Comparison of ENCODE assay signal across 9 mouse cellular contexts in genomic region chr11:29245988-29246387, GRCm38 (mm10). TPM values are rescaled to one million over a fixed set of nuclear protein-coding genes. Genes with fewer than 3 reads are reported as not detected.
DNase-seq lines count a peak whose midpoint lies in the region; ATAC-seq lines count a peak whose summit lies in the region.
"Had no signal": no experiment of that assay in that cellular context is flagged by ENCODE, and none has a peak within 500 bp of the region (broad histone marks: within the 10 kb centered on the region; RNA-seq: fewer than 3 reads in every experiment).

No protein-coding gene starts in this region.

- peak overlapping the region; percentile 79; the same call in 1 of the 2 replicates for H3K9ac ChIP-seq in forebrain, embryonic 14.5 days (ENCODE audit: low read length)
- H3K9ac ChIP-seq in liver, embryonic 15.5 days, result no peak overlapping the region

- ATAC-seq in erythroblast, adult 5-6 weeks (replicated peaks; ENCODE audit: low FRiP score, poor library complexity, severe bottlenecking), result no peak
- no peak for ATAC-seq in forebrain, embryonic 14.5 days
- ATAC-seq in liver, embryonic 15.5 days (ENCODE audit: insufficient read depth), result no peak

- peak; percentile 39 for DNase-seq in 3T3-L1 (ENCODE audit: low read depth, low spot score)
- DNase-seq in forebrain, embryonic 14.5 days (ENCODE audit: low spot score), result no peak
- DNase-seq in layer of hippocampus, postnatal 25 days (ENCODE audit: extremely low spot score in 1 of 2, low spot score in 1 of 2), result no peak
- no peak for DNase-seq in gastrocnemius, postnatal 10 days
- no peak for DNase-seq in right cerebral cortex, postnatal 14 days
- DNase-seq: thymus, adult 2 months had no signal

- H3K27ac ChIP-seq in forebrain, embryonic 14.5 days (ENCODE audit: low read depth, low read length), result no peak overlapping the region
- no peak overlapping the region for H3K27ac ChIP-seq in liver, embryonic 15.5 days (replicated peaks)

- H3K4me1 ChIP-seq in erythroblast, embryonic 14.5 days (ENCODE audit: control insufficient read depth), result peaks cover 25% of the 10 kb centered on the region
- peaks cover 10% of the 10 kb centered on the region; the same call in 1 of the 2 replicates for H3K4me1 ChIP-seq in forebrain, embryonic 14.5 days (ENCODE audit: control insufficient read depth, insufficient read depth, low read length)
- peaks cover 8% of the 10 kb centered on the region for H3K4me1 ChIP-seq in liver, embryonic 15.5 days (replicated peaks)

- peaks cover 15% of the 10 kb centered on the region for H3K36me3 ChIP-seq in erythroblast, embryonic 14.5 days (ENCODE audit: control insufficient read depth)
- peaks cover 11% of the 10 kb centered on the region for H3K36me3 ChIP-seq in forebrain, embryonic 14.5 days (ENCODE audit: control insufficient read depth, insufficient read depth, low read length)
- H3K36me3 ChIP-seq in liver, embryonic 15.5 days (replicated peaks), result 0 out of 2 replicates have a peak, but pooled peaks cover 4% of the 10 kb centered on the region

- whole genome bisulfite sequencing in forebrain, embryonic 14.5 days, result 73% methylated on average over 4 of the region's 4 CpGs
- 57% methylated on average over 4 of the region's 4 CpGs for WGBS in liver, embryonic 15.5 days (ENCODE audit: insufficient replicate concordance)

- H3K4me3 ChIP-seq in erythroblast, embryonic 14.5 days (replicated peaks), result peak overlapping the region; percentile 72
- H3K4me3 ChIP-seq in forebrain, embryonic 14.5 days (ENCODE audit: low read depth, low read length), result peak overlapping the region; percentile 77
- H3K4me3 ChIP-seq in liver, embryonic 15.5 days (replicated peaks), result peak overlapping the region; percentile 81

- H3K27me3 ChIP-seq in erythroblast, embryonic 14.5 days (ENCODE audit: control insufficient read depth), result no peaks in the 10 kb centered on the region; the same call in 1 of the 2 replicates
- no peaks in the 10 kb centered on the region for H3K27me3 ChIP-seq in forebrain, embryonic 14.5 days (replicated peaks; ENCODE audit: control insufficient read depth, insufficient read depth, low read length)
- H3K27me3 ChIP-seq in liver, embryonic 15.5 days, result no peaks in the 10 kb centered on the region

- H3K9me3 ChIP-seq in erythroblast, embryonic 14.5 days (ENCODE audit: control insufficient read depth, low read length), result no peaks in the 10 kb centered on the region
- H3K9me3 ChIP-seq in forebrain, embryonic 14.5 days (replicated peaks; ENCODE audit: control insufficient read depth, low read length), result no peaks in the 10 kb centered on the region
- H3K9me3 ChIP-seq in liver, embryonic 15.5 days (replicated peaks), result no peaks in the 10 kb centered on the region

- H3K4me2 ChIP-seq in forebrain, embryonic 14.5 days (ENCODE audit: low read length), result peak overlapping the region; percentile 69
- H3K4me2 ChIP-seq in liver, embryonic 15.5 days, result peak overlapping the region; percentile 74

RNA-seq across cellular contexts. Expression of gene Cfap36, which starts 1.2 kb away (rescaled TPM):
- 2.4 and 3.4 TPM in 2 replicates for polyA plus RNA-seq in erythroblast, embryonic 14.5 days (2012)
- total RNA-seq in erythroblast, adult 5-6 weeks (2015; ENCODE audit: low replicate concordance), result 8.4 and 10.6 TPM in 2 replicates
- 10.4 and 13.8 TPM in 2 replicates for total RNA-seq in erythroblast, adult 5-6 weeks (2017; ENCODE audit: low replicate concordance)
- 88.5 and 98.3 TPM in 2 replicates for polyA plus RNA-seq in forebrain, embryonic 14.5 days (2014; fragmentation: Nextera tagmentation; extraction: Ambion mirVana)
- polyA plus RNA-seq in liver, embryonic 15.5 days (2015; fragmentation: Nextera tagmentation; extraction: Ambion mirVana), result 10.9 and 11.7 TPM in 2 replicates
- total RNA-seq in layer of hippocampus, postnatal 25 days (2021), result 100 to 1,000 TPM; 123 to 129 TPM
- 10 to 100 TPM; 13.9 to 16.6 TPM for total RNA-seq in gastrocnemius, postnatal 10 days (2021)

Comparison
In these comparisons a context has a peak if more than half of its experiments do, and no peak if none do; other contexts are left out.
1. RNA of gene Cfap36, which starts 1.2 kb away (total RNA-seq): 123 to 129 TPM in layer of hippocampus, postnatal 25 days; 13.9 to 16.6 TPM in gastrocnemius, postnatal 10 days and 8.4 to 13.8 TPM in erythroblast, adult 5-6 weeks; every median in the first group is over 4 times any median in the second.
2. Peak in every context shown above with its lines, with median percentiles within 50 percentile points of each other: H3K4me3 ChIP-seq.